Mouse (Mus musculus): ENCODE measurements around the gene Esyt1.
"Not testable (repeated sequence)": the region's sequence is repeated elsewhere in the genome, so short reads cannot be mapped to it uniquely, and the experiment has no call there.

The Esyt1 gene

DNA sequence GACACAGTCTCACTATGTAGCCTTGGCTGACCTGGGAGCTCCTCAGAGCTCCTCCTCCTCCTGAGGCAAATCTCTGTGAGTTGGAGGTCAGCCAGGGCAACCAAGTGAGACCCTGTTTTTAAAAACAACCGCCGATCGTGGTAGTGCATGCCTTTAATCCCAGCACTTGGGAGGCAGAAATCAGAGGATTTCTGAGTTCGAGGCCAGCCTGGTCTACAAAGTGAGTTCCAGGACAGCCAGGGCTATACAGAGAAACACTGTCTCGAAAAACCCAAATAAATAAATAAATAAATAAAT lies 20.4 kb downstream of the Esyt1 start:
- not testable (repeated sequence) for DNase-seq (ENCODE audit: low read depth, low spot score)

GRCm38 (mm10) chr10:128504641-128505370 lies 20.9 kb downstream of the Esyt1 start:
- no peak for DNase-seq (ENCODE audit: low read depth, low spot score)

- no peak for DNase-seq (ENCODE audit: low read depth, low spot score)
Measured at GRCm38 (mm10) chr10:128504012-128504411, 21.7 kb downstream of the Esyt1 start.

- no peak for DNase-seq (ENCODE audit: low read depth, low spot score)
Measured at GRCm38 (mm10) chr10:128503532-128503931, 22.1 kb downstream of the Esyt1 start.

DNA sequence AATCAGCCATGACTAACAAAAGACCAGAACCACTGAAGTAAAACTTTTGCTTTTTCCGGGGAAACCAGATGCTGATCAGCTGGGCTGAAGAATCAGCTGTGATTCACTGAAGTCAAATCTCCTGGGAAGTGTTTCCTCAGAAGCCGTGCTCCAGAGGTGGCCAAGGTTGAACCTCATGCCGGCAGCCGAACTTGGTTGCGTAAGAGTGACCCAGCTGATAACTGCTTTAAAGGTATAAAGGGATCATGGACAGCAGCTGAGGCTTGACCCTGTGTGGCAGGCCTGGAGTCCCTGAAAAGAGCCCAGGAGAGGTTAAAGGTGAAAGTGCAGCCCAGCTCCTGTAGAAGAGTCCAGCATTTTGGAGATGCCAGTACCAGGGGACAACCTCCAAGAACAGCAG lies 23.3 kb downstream of the Esyt1 start:
- DNase-seq (ENCODE audit: low read depth, low spot score): no peak

- DNase-seq (ENCODE audit: low read depth, low spot score): peak; percentile 45
Measured at GRCm38 (mm10) chr10:128499116-128499671, 26.5 kb downstream of the Esyt1 start.

DNA sequence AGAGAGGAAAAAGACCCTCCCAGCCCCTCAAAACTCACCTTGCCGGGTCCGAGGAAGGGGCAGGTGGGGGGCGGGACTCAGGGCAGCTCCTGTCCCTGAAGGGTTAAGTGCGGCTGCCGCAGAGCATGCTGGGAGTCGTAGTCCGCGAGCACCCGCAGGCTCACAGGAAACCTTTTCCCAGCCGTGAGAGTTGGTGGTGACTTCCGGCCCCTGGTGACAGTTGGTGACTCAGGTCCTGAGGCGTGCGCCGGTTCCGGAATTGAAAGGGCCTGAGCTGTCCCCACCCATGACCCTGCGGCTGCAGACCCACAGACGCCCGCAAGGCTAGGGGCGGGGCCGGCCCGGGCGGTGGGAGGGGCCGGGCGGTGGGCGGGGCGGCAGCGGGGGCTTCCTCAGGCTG lies 27.1 kb downstream of the Esyt1 start, which contains the start of gene Myl6b:
TSS of gene Myl6b (minus strand) at position 96 of the 400 bp plus-strand sequence.
- peak; percentile 97 for DNase-seq (ENCODE audit: low read depth, low spot score)

DNA sequence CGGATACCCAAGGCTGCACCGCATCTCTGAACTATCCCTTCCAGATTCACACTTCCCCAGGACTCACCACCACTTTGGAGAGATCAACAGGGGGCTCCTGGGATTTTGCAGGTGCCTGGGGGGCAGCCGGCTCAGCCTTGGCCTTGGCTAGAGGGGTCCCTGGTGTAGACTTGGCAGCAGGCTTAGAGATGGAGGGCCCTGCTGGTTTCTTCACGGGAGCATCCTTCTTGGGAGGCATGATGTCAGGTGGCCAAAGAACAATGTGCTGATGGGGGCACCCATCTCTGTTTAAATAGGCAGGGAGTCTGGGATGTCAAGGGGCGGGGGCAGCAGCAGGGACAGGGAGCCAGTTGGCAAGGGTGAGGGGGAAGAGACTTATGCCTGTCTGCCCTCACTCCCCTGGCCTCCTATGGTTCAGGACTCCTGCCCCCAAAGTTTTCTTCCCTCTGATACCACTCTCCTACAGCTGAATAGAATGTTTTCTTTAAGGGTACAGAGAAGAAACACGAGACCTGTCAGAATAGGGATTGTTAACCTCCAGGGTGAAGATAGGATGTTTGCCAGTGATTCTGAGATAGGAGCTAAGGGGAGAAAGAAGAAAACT lies 28.4 kb downstream of the Esyt1 start:
- DNase-seq (ENCODE audit: low read depth, low spot score): no peak

GRCm38 (mm10) chr10:128496509-128497077 lies 29.1 kb downstream of the Esyt1 start:
- no peak for DNase-seq (ENCODE audit: low read depth, low spot score)

DNA sequence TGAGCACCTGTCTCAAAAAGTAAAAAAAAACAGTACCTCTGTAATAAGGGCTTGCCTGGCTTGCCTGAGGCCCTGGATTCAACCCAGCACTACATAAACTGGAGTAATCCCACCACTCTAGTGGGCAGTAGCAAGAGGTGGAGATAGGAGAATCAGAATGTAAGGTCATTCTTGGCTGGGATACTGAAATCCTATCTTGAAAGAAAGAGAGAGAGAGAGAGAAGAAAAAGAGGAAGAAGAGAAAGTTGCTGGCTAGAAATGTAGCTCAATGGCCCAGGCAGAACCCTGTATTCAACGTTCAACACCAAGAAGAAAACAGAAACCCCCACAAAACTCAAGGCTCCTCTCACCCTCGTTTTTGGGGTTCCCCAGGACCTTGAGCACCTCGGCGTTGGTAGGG lies 29.8 kb downstream of the Esyt1 start:
- no peak for DNase-seq (ENCODE audit: low read depth, low spot score)

DNA sequence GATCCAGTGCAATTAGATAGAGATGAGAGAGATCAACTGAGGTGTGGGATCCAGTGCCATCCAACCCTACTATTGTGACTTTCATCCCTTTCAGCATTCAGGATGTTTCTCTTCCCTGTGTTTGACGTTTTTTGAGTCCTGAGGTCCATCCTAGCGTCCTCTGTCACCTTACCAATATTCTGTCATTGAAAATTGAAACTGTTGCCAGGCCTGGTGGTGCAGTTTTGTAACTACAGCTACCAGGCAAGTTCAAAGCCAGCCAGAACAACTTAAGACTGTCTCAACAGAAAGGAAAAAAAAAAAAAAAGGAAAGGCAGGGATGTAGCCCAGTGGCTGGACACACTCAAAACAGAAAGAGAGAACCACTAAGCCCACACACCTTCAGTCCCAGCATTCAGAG lies 30.4 kb downstream of the Esyt1 start:
- no peak for DNase-seq (ENCODE audit: low read depth, low spot score)

DNA sequence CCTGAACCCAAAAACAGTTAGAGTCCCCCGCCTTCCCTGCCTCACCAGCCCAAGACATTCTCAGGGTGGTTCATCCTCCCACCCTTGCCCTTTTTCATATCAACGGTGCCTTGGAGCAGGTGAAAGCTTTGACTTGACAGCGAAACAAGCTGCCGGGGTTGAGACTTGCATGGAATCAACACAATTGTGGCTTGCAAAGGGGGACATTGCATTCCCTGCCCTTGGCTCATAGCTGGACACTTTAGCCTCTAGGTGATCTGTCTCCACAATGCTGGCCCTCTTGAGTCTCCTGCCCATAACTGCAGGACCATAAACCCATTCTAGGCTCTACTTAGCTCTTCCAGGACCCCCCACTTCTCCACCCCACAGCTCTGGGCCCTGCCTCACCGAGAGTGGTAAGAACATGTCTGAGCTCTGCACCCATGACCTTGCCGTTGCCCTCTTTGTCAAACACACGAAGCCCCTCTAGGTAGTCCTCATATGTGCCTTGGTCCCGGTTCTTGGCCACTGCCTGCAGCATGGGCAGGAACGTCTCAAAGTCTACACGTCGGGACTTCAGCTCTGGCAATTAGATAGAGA lies 30.9 kb downstream of the Esyt1 start:
- DNase-seq (ENCODE audit: low read depth, low spot score): no peak

GRCm38 (mm10) chr10:128493695-128494666 lies 31.7 kb downstream of the Esyt1 start, which contains the start of gene Myl6:
Myl6 (minus strand) TSS chr10:128494145.
- DNase-seq (ENCODE audit: low read depth, low spot score): peak; percentile 98

GRCm38 (mm10) chr10:128493319-128493694 lies 32.4 kb downstream of the Esyt1 start:
- DNase-seq (ENCODE audit: low read depth, low spot score): no peak

GRCm38 (mm10) chr10:128492633-128493311 lies 32.9 kb downstream of the Esyt1 start:
- DNase-seq (ENCODE audit: low read depth, low spot score): no peak

DNA sequence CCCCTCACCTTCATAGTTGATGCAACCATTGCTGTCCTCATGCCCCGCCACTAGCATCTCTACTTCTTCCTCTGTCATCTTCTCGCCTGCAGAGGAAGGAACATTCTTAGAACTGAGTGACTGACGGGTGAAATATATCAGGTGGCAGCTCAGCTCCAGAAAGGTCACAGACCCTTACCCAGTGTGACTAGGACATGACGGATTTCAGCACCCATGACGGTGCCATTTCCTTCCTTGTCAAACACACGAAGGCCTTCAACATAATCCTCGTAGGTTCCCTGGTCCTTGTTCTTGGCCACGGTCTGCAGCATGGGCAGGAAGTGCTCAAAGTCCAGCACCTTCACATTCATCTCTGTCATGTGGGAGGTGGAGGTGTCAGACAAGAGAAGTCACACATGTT lies 33.6 kb downstream of the Esyt1 start:
- not testable (repeated sequence) for DNase-seq (ENCODE audit: low read depth, low spot score)

DNA sequence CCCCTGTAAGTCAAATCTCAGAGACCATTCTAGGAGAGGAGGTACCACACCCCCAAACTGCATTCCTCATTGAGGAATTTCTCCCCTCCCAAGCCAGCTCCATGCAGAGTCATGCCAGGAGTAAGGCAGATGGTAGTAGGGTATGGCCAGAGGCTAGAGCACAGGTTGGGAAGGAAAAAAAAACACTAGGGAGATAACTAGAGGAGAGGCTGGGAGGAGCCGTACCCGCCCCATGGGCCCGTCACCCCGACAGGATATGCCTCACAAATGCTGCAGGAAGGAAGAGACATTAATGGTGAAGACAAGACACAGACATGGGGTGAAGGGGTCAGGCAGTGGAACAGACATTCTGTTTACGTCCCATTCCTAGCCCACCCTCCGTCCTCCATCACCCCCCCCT lies 34.2 kb downstream of the Esyt1 start:
- DNase-seq (ENCODE audit: low read depth, low spot score): no peak

GRCm38 (mm10) chr10:128490912-128491311 lies 34.8 kb downstream of the Esyt1 start:
- DNase-seq (ENCODE audit: low read depth, low spot score): no peak

DNA sequence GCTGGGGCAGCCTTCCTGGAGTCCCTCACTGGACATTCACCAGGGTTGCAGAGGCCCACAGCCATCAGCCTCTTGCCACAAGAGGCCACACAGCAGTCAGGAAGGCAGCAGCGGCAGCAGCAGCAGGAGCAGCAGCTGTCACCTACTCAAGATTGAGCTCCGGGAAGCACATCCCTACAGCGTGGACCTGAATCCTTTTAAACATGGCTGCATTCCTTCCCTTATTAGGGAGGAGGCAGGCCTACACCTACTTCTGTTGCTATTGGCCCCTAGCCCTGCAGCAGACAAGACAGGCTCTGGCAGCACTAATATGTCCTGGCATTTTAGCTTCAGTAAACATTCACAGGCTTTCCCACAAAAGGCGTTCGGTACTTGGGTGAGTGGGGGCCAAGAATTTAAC lies 35.4 kb downstream of the Esyt1 start:
- DNase-seq (ENCODE audit: low read depth, low spot score): no peak

DNA sequence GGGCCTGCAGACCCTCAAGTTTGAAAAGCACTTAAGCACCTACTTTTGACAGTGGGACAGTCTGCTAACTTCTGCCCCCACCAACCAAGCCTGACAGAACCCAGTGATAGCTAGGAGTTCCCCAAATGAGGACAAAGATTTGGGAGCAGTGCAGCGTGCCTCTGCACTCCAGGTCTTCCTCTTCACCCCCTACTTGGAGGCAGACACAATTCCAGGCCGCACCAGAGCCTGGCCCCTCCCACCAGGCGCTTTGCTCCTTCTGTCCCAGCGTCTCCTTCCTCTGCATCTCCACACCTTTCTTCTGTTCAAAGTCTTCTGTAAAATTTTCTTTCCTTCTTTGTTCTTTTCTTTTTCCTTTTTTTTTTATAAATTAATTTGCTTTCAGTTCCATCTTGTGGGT lies 35.9 kb downstream of the Esyt1 start:
- no peak for DNase-seq (ENCODE audit: low read depth, low spot score)

- DNase-seq (ENCODE audit: low read depth, low spot score): no peak
Measured at GRCm38 (mm10) chr10:128489380-128489779, 36.3 kb downstream of the Esyt1 start.
